Mouse (Mus musculus): ENCODE measurements around the gene Mpig6b. TPM values are rescaled to one million over a fixed set of nuclear protein-coding genes. Genes with fewer than 3 reads are reported as not detected.

Gene Mpig6b
- polyA plus RNA-seq, 1 experiment from 2014 or later = 0.46 TPM

DNA sequence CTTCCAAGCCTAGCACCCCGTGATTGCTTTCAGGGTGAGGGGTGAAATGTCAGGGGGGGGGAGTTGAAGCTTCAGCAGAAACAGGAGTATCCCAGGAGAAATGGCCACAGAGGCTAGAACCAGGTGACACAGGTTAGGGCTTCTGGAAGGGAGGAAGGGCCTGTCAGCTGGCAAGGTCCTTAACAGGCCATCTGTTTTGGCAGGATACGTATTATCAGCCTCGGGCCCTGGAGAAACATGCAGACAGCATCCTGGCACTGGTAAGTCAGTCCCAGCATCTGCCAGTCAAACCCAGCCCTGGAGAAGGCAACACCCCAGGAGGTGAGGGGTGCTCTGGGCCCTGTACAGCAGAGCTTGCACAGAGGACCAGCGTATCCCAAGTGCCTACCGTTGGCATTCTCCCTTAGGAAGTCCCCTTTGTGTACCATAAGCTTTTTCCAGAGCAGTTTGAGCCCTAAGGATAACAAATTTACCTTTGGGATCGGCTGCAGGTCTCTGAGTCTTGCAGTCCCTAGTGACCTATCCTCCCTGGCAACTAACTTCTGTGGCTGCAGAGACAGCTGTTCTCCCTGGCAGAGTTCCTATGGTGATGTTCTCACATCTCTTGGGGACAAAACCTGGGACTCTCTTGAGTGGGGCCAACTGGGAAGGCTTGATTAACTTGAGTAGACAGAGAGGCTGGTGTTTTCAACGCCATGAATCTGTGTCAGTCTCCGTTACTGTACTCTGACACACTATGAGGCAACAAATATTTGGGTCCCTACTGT is 24.4 kb upstream of the Mpig6b start:
- H3K4me2 ChIP-seq (replicated peaks; ENCODE audit: low read depth, low read length) = peak overlapping the region; percentile 67
- WGBS = 67% methylated on average over 8 of the region's 8 CpGs
- H3K9ac ChIP-seq (ENCODE audit: low read depth, low read length) = peak overlapping the region; percentile 86; the same call in 1 of the 2 replicates
- H3K27me3 ChIP-seq (ENCODE audit: control insufficient read depth, insufficient read depth, low read length) = no peaks in the 10 kb centered on the region
- H3K4me1 ChIP-seq (ENCODE audit: control insufficient read depth, insufficient read depth, low read length) = peaks cover 12% of the 10 kb centered on the region
- ATAC-seq (ENCODE audit: low FRiP score, low TSS enrichment) = no peak
- no peak overlapping the region for H3K27ac ChIP-seq (ENCODE audit: low read depth, low read length)
- H3K36me3 ChIP-seq (ENCODE audit: control insufficient read depth, insufficient read depth, low read length) = peaks cover 26% of the 10 kb centered on the region
- peak overlapping the region; percentile 64 for H3K4me3 ChIP-seq (ENCODE audit: low read length)
- H3K9me3 ChIP-seq (ENCODE audit: control insufficient read depth, low read length) = no peaks in the 10 kb centered on the region

DNA sequence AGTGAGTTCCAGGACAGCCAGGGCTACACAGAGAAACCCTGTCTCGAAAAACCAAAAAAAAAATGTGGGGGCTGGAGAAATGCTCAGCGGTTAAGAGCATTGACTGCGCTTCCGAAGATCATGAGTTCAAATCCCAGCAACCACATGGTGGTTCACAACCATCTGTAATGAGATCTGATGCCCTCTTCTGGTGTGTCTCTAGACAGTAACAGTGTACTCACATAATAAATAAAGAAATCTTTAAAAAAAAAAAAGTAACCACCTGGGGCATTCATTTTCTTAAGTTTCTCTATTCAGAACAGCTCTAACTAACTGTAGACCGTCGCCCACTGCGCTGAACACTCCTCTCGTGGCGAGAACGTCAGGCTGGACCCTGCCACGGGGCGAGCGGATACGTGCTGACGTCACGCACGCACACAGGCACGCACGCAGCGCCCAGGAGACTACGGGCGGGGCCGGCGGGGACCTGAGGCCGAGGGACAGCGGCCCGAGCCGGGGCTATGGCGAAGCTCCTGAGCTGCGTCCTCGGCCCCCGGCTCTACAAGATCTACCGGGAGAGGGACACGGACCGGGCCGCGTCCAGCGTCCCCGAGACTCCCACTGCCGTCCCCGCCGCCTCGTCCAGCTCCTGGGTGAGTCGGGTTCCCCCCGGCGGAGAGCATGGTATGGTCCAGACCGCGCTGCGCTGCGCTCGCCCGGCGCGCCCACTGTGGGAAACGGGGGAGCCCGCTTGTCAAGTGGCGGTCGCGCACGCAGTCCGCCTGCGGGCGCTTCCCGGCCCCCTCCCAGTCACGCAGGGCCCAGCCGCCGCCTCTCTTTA is 23.1 kb upstream of the Mpig6b start, which contains the start of gene Abhd16a:
Abhd16a (plus strand) TSS at position 439 of the 820 bp plus-strand sequence.
- Histone ChIP-seq H3K4me1 (ENCODE audit: control insufficient read depth, insufficient read depth, low read length) (peaks cover 12% of the 10 kb centered on the region), H3K9ac (ENCODE audit: low read depth, low read length) (peak within 1 kb of the TSS; percentile 86), H3K4me2 (replicated peaks; ENCODE audit: low read depth, low read length) (peak within 1 kb of the TSS; percentile 67), H3K27ac (ENCODE audit: low read depth, low read length) (peak within 1 kb of the TSS; percentile 95), H3K4me3 (ENCODE audit: low read length) (peak within 1 kb of the TSS; percentile 64), H3K9me3 (ENCODE audit: control insufficient read depth, low read length) (no peaks in the 10 kb centered on the region), H3K27me3 (ENCODE audit: control insufficient read depth, insufficient read depth, low read length) (no peaks in the 10 kb centered on the region), H3K36me3 (ENCODE audit: control insufficient read depth, insufficient read depth, low read length) (peaks cover 20% of the 10 kb centered on the region)
- peak; percentile 98 for ATAC-seq (ENCODE audit: low FRiP score, low TSS enrichment)
- WGBS = 4% methylated on average over 53 of the region's 67 CpGs

DNA sequence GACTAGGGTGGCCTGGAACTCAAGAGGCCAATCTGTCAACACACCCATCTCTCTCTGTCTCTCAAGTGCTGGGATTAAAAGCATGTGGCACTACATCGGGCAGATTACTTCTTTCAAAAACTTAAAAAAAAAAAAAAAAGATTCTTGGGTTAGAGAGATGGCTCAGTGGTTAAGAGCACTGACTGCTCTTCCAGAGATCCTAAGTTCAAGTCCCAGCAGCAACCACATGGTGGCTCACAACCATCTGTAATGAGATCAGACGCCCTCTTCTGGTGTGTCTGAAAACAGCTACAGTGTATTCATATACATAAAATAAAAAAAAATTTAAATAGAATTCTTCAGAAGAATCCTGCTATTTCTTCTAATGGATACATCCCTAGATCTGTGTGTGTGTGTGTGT is 22.2 kb upstream of the Mpig6b start:
- H3K27ac ChIP-seq (ENCODE audit: low read depth, low read length) = no peak overlapping the region
- no peak for ATAC-seq (ENCODE audit: low FRiP score, low TSS enrichment)
- H3K36me3 ChIP-seq (ENCODE audit: control insufficient read depth, insufficient read depth, low read length) = peaks cover 15% of the 10 kb centered on the region
- no peaks in the 10 kb centered on the region for H3K27me3 ChIP-seq (ENCODE audit: control insufficient read depth, insufficient read depth, low read length)
- no peak overlapping the region for H3K4me2 ChIP-seq (replicated peaks; ENCODE audit: low read depth, low read length)
- peaks cover 12% of the 10 kb centered on the region for H3K4me1 ChIP-seq (ENCODE audit: control insufficient read depth, insufficient read depth, low read length)
- H3K9me3 ChIP-seq (ENCODE audit: control insufficient read depth, low read length) = no peaks in the 10 kb centered on the region
- H3K9ac ChIP-seq (ENCODE audit: low read depth, low read length) = no peak overlapping the region
- H3K4me3 ChIP-seq (ENCODE audit: low read length) = no peak overlapping the region
- 61% methylated on average over 2 of the region's 2 CpGs for WGBS

DNA sequence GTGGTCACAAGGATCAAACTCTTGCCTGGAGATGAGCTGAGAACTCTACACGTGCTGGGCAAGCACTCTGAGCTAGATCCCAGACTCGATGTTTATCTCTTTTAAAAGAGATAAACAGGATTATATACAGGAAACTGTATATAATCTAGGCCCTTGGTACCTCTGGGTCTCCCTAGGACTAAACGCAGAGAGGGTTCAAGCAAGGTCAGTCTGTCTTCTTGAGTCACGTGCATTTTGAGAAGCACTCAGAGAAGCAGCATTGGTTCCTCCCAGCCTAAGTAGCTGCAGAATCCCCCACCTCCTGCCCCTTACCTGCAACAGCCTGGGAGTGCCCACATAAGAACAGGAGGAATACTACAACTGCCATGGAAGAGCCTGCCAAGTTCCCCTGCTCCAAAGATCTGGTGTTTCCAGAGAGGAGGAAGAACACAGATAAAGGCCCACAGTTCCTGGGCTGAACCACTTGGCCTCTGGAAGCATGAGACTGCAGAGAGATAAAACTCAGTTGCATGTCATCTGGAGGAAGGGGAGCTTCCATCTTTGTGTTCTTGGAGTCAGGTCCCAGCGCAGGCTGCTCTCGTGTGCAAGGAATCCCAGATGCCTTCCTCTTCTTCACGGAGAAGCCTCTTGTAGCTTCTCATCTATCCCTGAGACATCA is 19.4 kb upstream of the Mpig6b start, which contains the start of gene Ly6g6f:
Ly6g6f (minus strand) TSS at position 403 of the 658 bp plus-strand sequence.
- 85% methylated on average over 7 of the region's 7 CpGs for WGBS
- H3K9ac ChIP-seq (ENCODE audit: low read depth, low read length) = no peak within 1 kb of the TSS

DNA sequence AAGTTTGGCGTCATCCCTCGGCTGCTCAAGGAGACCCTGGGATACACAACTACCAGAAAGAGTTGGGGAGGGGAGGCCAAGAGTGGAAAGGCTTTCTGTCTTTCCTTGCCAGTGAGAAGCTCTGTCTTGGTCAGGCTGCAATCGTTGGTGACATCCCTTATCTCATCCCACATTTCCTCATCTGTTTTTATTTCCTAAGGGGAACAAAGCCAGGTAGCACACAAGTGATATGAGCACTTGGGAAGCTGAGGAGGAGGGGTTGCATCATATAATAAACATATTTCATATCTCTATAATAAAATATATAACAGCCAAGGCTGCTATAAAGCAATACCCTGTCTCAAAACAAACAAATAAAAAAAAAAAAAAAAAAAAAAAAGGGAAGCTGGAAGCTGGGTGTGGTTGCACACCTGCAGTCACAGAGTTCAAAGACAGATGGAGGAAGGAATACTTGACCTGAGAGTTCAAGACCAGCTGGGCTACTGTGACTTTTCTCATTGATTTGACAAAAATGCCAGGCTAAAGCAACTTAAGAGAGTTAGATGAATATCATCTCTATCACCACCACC is 18.0 kb upstream of the Mpig6b start:
- no peaks in the 10 kb centered on the region for H3K27me3 ChIP-seq (ENCODE audit: control insufficient read depth, insufficient read depth, low read length)
- WGBS = 85% methylated on average over 3 of the region's 3 CpGs
- ATAC-seq (ENCODE audit: low FRiP score, low TSS enrichment) = no peak
- H3K36me3 ChIP-seq (ENCODE audit: control insufficient read depth, insufficient read depth, low read length) = no peaks in the 10 kb centered on the region
- no peak overlapping the region for H3K4me3 ChIP-seq (ENCODE audit: low read length)
- no peak overlapping the region for H3K27ac ChIP-seq (ENCODE audit: low read depth, low read length)
- H3K4me1 ChIP-seq (ENCODE audit: control insufficient read depth, insufficient read depth, low read length) = no peaks in the 10 kb centered on the region
- no peak overlapping the region for H3K9ac ChIP-seq (ENCODE audit: low read depth, low read length)
- H3K4me2 ChIP-seq (replicated peaks; ENCODE audit: low read depth, low read length) = no peak overlapping the region
- H3K9me3 ChIP-seq (ENCODE audit: control insufficient read depth, low read length) = no peaks in the 10 kb centered on the region

More for the DNA sequence above, 19.4 kb upstream of the Mpig6b start, which contains the start of gene Ly6g6f:
- H3K4me2 ChIP-seq (replicated peaks; ENCODE audit: low read depth, low read length) = no peak within 1 kb of the TSS
- no peaks in the 10 kb centered on the region for H3K27me3 ChIP-seq (ENCODE audit: control insufficient read depth, insufficient read depth, low read length)
- no peak within 1 kb of the TSS for H3K27ac ChIP-seq (ENCODE audit: low read depth, low read length)
- ATAC-seq (ENCODE audit: low FRiP score, low TSS enrichment) = no peak
- H3K4me1 ChIP-seq (ENCODE audit: control insufficient read depth, insufficient read depth, low read length) = peaks cover 7% of the 10 kb centered on the region
- no peaks in the 10 kb centered on the region for H3K9me3 ChIP-seq (ENCODE audit: control insufficient read depth, low read length)
- no peak within 1 kb of the TSS for H3K4me3 ChIP-seq (ENCODE audit: low read length)
- H3K36me3 ChIP-seq (ENCODE audit: control insufficient read depth, insufficient read depth, low read length) = no peaks in the 10 kb centered on the region

DNA sequence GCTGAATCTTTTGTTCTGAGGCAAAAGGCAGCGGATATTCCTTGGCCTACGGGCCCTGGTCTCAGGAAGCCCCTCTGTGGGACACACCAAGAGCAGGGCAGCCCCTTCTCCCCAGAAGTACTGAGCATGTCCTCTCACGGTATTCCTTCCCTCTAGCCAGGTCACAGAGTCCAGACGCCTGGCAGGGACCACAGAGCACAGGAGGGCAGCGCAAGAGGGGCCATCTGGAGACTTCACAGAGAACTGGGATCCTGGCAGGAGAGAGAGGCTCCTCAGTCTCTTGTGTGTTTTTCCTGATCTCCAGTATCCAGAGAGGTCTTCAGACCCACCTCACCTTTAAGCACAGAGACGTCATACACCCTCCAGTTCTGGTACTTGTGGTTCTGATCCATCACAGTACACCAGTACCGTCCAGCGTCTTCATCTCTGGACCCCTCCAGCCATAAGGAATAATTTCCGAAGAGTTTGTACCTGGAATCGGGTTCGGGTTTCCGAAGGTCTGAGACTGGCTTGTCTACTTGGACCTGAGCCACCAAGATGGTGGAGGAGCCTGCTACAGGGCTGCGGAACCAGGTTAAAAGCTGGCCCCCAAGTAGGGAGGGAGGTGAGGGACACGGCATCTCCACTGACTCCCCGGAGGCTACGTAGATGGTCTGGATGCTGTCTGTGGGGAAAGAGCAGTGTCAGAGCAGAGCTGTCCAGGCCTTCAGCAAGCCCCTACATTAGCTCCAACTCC is 17.0 kb upstream of the Mpig6b start:
- H3K9me3 ChIP-seq (ENCODE audit: control insufficient read depth, low read length) = no peaks in the 10 kb centered on the region
- no peak overlapping the region for H3K4me3 ChIP-seq (ENCODE audit: low read length)
- no peak for ATAC-seq (ENCODE audit: low FRiP score, low TSS enrichment)
- 81% methylated on average over 16 of the region's 16 CpGs for WGBS
- H3K4me1 ChIP-seq (ENCODE audit: control insufficient read depth, insufficient read depth, low read length) = no peaks in the 10 kb centered on the region
- H3K36me3 ChIP-seq (ENCODE audit: control insufficient read depth, insufficient read depth, low read length) = no peaks in the 10 kb centered on the region
- no peak overlapping the region for H3K4me2 ChIP-seq (replicated peaks; ENCODE audit: low read depth, low read length)
- no peak overlapping the region for H3K9ac ChIP-seq (ENCODE audit: low read depth, low read length)
- H3K27me3 ChIP-seq (ENCODE audit: control insufficient read depth, insufficient read depth, low read length) = peaks cover 2% of the 10 kb centered on the region; the same call in 1 of the 2 replicates
- H3K27ac ChIP-seq (ENCODE audit: low read depth, low read length) = no peak overlapping the region

DNA sequence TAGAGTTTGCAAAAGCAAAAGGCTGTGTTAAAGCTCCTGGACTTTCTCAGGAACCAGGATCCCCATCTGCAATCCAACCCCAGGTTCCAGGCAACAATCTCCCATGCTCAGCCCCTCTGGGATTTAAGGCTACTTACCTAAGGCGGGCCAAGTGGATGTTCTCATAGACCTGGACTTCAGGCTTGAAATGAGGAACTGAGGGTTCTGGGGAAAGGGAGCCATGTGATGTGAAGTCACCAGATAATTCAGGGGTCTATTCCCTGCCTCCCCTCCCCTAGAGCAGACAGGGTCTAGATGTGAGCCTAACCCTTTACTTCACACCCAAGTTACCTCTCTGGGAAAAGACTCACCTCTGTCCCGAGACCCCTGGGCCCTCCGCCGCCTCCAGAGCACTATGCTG is 14.7 kb upstream of the Mpig6b start:
- no peak overlapping the region for H3K4me2 ChIP-seq (replicated peaks; ENCODE audit: low read depth, low read length)
- H3K9me3 ChIP-seq (ENCODE audit: control insufficient read depth, low read length) = no peaks in the 10 kb centered on the region
- 90% methylated on average over 4 of the region's 4 CpGs for WGBS
- H3K27me3 ChIP-seq (ENCODE audit: control insufficient read depth, insufficient read depth, low read length) = peaks cover 2% of the 10 kb centered on the region; the same call in 1 of the 2 replicates
- no peak overlapping the region for H3K4me3 ChIP-seq (ENCODE audit: low read length)
- H3K9ac ChIP-seq (ENCODE audit: low read depth, low read length) = no peak overlapping the region
- no peak for ATAC-seq (ENCODE audit: low FRiP score, low TSS enrichment)
- H3K4me1 ChIP-seq (ENCODE audit: control insufficient read depth, insufficient read depth, low read length) = peaks cover 9% of the 10 kb centered on the region; the same call in 1 of the 2 replicates
- no peak overlapping the region for H3K27ac ChIP-seq (ENCODE audit: low read depth, low read length)
- H3K36me3 ChIP-seq (ENCODE audit: control insufficient read depth, insufficient read depth, low read length) = no peaks in the 10 kb centered on the region

DNA sequence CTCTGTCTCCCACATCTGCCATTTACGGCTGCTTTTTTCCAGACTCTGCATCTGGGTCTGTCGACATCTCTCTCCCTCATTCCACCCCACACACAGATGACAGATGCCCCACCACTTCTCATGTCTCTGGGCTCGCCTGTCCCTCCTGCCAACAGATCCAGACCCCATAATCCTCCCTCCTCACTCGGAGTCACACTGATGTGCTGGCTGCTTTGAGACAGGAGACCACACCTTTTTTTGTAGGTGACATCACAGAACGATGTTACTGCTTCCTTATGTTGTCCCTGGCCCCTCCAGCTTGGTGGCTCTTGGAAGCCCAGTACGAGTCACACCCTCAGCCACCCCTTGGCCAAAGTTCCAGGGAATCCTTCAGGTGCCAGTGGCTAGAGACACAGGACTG is 14.3 kb upstream of the Mpig6b start:
- Histone ChIP-seq H3K9me3 (ENCODE audit: control insufficient read depth, low read length) (peaks cover 2% of the 10 kb centered on the region; the same call in 1 of the 2 replicates), H3K4me3 (ENCODE audit: low read length) (no peak overlapping the region), H3K36me3 (ENCODE audit: control insufficient read depth, insufficient read depth, low read length) (no peaks in the 10 kb centered on the region), H3K27ac (ENCODE audit: low read depth, low read length) (no peak overlapping the region), H3K4me2 (replicated peaks; ENCODE audit: low read depth, low read length) (no peak overlapping the region), H3K4me1 (ENCODE audit: control insufficient read depth, insufficient read depth, low read length) (peaks cover 9% of the 10 kb centered on the region; the same call in 1 of the 2 replicates), H3K27me3 (ENCODE audit: control insufficient read depth, insufficient read depth, low read length) (peaks cover 2% of the 10 kb centered on the region; the same call in 1 of the 2 replicates), H3K9ac (ENCODE audit: low read depth, low read length) (no peak overlapping the region)
- no peak for ATAC-seq (ENCODE audit: low FRiP score, low TSS enrichment)
- WGBS = 35% methylated on average over 6 of the region's 6 CpGs
